Mouse (Mus musculus) right cerebral cortex, postnatal 4 days (tissue): ENCODE results near the gene Disp1.

Experiments
- DNase-seq: peaks from one replicate; pipeline ENCODE4 v3.0.0-alpha.2; 2022

Disp1 gene

DNA sequence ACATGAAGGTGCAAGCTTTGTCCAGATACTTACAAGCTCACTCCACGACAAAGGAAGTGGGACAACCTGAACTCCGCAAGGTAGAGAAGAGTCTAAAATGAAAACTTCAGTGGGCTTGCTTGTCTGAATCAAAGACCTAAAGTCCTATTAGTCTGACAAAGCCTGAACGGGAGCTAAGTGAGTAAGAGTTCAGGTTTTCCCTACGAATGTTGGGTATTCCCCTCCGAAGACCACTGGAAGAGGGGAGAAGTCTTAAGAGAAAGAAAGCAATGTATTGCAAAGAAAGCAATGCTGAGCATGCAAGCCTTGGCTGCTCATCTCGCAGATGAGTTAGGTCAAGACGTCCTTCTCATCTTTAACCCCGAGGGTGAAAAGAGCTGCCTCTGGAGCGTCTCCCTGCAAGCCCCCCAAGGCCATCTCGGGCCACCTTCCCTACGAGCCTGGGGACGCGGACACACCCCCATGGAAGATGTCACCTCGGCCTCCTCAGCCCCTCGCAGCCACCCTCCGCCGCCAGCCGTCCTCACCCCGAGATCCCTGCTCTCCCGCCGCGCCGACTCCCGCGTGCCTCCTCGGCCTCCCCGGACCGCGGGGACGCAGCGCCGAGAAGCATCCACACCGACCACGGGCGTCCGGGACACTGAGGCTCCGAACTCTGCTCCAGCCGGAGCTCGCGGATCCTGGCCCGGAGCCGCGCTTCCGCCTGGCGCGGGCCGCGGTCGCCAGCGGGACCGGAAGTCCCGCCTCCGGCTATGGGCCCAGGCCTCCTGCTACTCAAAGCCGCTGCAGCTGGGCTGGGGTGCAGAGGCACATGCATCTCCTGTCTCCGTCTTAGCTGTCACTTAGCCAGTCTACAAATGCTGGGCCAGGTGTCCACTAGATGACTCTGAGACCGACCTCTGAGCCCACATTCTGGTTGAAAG lies at the start of gene Disp1:
Gene Disp1 (minus strand): TSS at position 727 of the 923 bp plus-strand sequence.
- DNase-seq: peak; percentile 68

DNA sequence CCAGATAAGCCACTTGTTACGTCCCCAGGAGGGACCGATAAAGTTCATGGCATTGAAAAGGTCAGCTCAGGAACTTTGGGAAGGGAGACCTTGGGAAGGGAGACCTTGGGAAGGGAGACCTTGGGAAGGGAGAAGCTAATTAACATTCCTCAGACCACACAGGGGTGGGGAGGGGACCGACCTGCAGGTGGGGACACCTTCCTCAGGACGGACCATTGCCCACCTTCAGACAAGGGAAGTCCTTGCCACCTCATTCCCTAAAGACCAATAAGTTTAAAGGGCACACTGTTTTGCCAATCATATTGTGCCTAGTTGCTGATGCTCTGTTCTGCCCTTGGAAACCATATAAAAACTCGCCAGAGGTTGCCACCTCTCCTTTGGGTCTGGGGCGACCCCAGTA lies 46.3 kb upstream of the Disp1 start:
- no peak for DNase-seq

DNA sequence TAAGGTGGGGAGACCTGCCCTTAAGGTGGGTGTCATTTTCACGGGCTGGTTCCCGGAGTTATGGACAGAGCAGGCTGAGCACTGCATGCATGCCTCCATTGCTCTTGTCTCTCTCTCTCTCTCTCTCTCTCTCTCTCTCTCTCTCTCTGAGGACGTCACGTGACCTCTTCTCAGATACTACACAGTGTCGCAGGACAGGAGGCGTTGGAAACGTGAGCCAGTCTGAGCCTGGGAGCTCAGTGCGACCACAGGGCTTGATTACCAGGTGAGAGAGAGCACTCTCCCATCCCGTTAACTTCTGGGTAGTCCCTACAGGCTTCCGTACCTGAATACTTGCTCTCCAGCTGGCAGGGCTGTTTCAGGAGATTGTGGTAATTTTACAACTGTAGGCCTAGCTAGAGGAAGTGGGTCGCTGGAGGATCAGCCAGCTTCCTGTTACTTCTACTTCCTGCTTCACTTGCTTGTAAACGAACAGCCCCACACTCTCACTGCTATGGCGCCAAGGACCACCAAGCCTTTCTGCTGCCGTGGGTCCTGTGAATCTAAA lies 44.7 kb upstream of the Disp1 start:
- no peak for DNase-seq

DNA sequence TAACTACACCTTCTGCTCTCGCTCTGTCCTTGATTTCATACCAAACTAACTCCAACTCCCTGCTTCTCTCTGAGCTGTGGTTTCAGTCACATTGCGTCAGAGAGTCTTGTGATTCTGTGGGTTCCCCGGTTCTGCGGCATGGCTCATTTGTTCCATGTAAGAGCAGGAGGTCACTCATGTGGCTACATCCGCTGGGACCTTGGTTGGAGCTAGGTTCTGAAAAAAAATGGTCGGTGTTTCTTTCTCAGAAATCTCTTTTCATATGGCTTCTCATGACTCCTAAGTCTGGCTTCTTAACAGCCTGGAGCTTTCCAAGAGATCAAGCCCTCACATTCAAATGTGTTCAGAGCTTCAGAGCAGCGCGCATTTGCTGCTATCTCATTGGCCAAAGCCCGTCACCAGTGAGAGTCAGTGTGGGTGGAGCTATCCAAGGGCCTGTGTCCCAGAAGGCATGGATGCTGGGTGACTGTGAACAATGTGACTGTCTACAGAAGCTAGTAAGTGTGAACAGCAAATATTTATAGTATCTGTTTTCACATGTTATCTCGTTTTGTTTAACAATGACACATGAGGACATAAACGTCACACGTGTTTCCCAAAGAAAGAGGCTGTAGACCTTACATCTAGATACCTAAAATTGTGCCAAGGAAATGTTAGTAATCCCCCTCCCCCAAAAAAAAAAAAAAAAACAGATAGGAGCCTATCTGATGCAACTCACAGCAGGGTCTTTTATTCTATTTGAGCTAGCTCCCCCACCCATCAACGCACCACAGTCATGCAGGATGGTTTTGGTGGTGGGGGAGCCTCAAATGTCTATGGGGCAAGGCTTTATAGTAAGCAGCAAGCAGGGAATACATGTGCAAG lies 43.1 kb upstream of the Disp1 start:
- DNase-seq: no peak

DNA sequence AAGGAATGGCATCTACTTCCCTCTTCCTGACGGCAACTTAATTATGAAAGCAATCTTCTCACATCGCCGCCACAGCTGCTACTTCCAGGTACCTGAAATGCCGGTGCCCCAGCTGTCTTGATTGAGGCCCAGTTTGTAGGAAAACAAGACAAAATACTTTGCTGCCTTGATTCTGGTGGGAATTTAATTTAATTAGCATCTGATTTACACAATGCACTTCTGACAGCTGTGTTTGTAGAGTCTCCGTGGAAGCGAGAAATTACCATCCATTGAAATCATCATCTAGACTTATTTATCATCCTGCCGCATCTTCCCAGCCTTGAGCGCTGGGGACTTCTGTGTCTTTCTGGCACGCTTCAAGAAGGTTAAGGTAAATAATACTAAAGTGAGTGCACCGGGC lies 31.3 kb upstream of the Disp1 start:
- no peak for DNase-seq

DNA sequence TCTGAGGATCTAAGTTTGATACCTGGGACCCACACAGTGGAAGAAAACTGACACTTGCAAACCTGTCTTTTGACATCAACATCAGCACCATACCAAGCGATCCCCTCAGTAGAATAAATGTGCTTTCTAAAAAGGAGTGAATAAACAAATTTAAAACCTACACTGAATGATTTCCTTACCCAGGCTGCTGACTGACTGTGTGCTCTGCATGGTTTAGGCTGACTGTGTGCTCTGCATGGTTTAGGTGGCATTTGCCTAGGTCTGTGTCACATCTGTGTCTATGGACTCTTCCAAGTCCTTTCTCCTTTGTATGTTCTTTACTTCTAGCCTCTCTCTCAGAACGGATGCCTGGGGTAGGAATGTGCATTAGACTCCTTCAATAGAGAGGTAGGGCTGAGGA lies 30.5 kb upstream of the Disp1 start:
- no peak for DNase-seq

DNA sequence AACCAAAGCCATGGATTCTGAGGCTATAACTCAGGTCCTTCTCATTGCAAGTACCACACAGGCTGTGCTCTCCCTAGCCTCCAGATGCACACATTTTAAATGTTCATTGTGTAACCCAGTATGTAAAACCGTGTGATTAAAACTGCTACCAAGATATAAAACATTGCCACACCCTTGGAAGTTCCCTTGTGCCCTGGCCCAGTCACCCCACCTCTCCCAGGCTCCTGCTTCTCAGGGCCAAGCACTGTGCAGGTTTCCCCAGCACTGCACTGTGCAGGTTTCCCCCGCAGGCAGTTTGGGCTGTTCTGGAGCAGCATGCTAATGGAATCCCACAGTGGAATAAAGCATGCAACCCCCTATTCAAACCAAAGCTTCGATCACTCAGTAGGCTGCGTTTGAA lies 29.3 kb upstream of the Disp1 start:
- no peak for DNase-seq

DNA sequence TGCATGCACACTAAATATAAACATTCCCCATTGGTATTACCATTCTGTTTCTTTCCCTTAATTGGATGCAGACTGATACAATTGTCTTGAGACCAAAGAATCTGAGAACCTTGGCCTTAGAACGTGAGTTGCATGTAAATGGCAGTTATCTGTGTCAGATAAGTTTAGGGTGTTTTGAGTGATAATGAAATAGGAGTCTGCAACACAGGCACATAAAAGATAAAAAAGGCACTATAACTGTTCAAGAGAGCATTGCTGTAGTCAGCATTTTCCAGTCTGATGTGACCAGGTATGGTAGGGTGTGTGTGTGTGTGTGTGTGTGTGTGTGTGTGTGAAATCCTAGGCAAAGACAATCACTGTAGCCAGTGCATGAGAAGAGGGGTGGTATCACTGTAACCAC lies 26.8 kb upstream of the Disp1 start:
- no peak for DNase-seq

DNA sequence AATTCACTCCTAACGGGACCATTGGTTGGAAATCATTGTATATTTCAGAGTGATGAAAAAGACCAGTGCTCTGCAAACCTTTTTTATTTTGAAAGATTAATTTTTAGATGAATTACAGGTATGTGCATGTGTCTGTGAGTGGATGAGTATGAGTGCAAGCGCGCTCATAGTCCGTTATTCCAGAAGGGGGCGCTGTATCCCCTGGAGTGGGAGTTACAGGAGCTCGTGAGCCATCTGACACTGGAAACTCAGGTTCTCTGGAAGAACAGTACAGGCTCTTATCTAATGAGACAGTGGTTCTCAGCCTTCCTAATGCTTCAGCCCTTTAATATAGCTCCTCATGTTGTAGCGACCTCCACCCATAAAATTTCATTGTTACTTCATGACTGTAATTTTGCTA lies 22.0 kb upstream of the Disp1 start:
- no peak for DNase-seq

DNA sequence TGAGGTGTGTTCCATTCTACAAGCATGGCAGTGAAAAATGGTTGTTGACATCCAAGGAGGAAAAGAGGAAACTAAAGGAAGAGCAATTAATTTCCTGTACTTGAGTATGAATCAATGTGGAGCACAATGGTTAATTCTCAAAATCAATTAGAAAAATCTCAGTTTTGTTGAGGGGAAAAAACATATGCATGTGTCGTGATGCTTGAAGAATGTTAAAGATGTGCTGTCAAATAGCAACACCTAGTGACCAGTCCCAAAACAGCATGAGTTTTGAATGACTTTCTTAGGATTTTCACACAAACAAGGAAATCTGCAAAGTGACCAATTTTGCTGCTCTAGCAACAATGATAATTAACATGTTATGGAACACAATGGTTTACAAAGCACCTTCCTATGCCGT lies 16.6 kb upstream of the Disp1 start:
- DNase-seq: no peak

DNA sequence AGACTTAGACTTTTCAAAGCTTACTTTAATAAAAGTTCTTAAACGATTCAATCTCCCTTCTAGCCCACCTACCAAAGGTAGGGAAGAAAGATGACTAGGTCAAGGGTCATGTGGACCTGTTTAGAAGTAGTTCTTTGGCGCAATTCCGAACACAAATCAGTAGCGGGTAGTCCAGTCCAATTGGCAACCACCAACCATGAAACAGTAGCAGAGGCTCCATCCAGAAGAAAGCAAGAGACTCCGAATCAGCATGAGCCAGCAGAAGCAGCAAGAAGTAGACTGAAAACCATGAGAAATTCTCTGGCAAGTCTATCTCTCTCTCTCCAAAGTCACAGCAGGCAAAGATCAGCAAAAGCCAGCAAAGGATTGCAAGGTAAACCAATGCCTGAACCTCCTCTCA lies 15.1 kb upstream of the Disp1 start:
- no peak for DNase-seq

DNA sequence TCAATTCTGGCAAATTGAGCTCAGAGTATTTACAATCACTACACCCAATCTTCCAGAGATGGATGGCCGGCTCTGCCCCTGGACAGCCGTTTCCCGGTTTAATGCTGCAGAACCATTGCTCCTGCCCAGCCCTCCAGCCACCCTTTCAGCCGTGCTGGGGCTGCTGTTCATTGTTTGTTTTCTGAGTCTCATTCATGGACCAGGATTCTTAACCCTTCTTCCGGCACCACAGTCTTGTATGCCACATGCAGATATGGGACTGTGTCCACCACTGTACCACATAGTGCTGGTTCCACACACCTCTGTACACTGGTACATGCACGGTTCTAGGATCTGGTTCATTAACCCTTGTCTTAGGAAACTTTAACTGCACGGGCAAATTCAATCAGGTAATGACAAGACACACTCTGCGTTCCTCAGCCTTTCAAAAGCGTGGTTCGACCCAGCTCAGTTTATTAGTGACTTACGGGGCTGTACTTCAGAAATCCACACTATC lies 12.4 kb upstream of the Disp1 start:
- no peak for DNase-seq

DNA sequence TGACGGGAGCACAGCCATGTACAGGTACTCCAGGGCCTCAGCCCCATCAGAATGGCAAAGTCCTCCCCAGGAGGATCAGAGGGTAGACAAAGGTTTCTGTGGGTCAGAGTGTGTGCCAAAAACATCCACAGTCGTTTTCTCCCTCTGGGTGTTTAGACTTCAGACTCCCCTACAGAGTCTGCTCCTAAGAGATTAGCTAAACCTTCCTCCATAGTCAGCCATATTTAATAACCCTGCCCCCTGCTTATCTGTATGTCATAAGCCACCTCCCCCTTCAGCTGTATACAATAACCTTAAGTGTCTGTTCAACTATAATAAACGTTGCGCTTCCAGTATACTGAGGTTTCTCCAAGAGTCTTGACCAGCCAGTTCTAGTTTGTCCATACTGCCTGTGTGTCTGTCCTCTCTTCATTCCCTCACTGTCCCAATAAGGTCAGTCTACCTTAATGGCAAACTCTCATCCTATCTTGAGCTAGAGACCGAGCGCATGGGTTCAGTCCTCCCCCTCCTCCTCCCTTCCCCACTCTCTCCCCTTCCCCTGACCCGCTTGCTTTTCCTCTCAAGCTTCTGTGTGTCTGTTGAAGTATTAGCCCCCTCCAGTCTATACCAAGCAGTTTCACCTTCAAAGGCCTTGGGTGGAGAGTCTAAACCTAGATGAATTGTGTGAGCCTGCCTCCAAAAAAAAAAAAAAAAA lies 11.8 kb upstream of the Disp1 start:
- DNase-seq: no peak

DNA sequence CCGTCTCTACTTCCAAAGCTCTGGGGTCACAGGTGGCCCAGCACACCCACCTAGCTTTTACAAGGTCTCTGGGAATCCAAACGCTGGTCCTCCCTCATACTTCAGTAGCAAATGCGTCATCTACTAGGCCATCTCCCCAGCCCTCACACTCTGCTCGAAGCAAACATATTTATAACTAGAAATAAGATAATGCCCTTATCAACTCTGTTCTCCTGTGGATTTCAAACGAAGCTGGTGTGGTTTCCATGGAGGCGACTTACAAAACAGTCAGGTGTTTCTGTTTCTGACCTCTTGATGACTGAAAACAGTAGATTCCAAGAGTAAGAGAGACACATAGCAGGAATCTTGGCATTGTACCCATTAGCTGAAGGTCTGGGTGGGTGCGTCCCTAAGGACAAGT lies 6.1 kb upstream of the Disp1 start:
- no peak for DNase-seq

DNA sequence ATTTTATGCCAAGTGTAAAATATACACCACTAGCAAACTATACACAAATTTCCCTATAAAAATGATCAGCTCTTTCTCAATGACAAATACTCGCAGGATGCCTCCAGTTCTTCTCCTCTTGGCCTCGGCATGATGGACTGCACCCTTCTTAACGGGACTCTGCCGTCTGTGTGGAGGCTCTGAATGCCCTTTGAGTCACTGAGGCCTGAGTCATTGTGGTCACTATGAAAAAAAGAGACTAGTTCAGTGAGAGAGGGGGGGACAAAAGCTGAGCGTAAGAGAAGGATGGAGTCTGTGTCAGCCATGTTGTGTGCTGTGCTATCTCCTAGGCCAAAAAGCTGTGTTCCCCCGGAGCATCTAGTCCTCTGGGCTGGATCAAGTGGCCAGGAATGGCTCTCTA lies 2.3 kb downstream of the Disp1 start:
- DNase-seq: no peak

DNA sequence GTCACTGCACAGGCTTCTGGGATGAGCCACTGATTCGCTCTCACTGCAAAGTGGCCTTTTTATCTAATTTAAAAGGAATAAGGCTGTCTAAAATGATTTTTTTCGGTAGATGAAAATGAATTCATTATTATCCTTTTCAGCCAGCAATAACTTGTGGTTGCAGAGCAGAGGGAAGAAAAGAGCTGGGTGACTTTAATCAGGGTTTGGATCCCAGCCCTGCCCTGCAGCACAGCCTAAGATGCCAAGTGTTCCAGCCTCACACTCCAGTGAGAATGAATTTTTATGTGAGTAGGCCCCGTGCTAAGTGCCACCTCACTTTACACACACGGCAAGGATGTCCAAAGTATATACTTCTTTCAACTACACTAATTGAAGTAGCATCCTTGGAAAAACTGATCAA lies 4.6 kb downstream of the Disp1 start:
- no peak for DNase-seq

DNA sequence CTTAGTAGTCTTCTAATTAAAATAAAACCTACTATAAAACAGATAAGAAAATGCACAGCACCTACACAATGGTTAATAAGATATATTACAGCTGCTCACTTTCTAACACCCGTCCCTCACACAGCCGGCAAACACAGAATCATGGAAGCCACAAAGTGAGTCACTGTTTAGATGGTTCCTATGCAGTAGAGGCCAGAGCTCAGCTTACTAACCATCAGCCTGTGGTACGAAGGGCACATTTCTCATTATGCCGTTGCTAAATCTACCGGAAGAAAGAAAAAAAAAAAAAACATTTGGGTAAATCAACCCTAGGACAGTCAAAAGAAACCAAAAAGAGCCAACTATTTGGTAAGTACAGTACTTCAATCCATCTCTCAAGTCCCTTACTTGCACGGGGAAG lies 5.6 kb downstream of the Disp1 start:
- no peak for DNase-seq

DNA sequence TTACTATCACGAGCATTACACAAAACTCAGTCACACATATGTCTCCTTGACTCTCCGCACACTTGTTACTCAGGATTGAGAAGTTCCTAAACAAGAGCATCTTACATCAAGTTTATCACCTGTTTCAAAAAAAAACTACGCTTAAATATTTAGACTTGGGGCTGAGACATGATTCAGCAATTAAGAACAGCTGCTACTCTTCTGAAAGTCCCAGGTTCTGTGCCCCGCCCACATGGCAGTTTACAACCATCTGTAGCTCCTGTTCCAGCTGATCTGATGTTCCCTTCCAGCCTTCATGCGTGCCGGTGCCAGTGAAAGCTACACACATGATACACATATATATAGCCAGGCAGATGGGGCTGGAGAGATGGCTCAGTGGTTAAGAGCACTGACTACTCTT lies 7.5 kb downstream of the Disp1 start:
- DNase-seq: no peak

DNA sequence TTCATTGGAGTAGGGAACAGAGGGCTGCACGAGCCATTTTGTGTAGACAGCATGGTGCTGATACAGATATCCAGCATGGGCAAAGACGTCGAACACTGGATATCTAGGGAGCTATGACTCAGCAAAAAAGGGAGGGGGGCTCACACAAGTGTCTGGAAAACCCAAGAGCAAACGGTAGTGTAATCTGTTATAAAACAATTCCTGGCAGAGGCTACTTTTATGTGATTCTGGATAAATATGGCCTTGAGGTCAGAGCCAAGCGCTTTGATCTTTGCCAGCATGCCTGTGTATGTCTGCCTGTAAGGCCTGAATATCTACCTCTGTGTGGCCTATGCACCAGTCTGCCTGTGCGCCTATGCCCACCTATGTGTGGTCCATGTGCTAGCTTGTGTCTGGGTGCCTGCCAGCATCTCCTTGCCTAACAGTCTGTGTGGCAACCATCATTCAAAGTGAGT lies 8.5 kb downstream of the Disp1 start:
- peak; percentile 35 for DNase-seq

DNA sequence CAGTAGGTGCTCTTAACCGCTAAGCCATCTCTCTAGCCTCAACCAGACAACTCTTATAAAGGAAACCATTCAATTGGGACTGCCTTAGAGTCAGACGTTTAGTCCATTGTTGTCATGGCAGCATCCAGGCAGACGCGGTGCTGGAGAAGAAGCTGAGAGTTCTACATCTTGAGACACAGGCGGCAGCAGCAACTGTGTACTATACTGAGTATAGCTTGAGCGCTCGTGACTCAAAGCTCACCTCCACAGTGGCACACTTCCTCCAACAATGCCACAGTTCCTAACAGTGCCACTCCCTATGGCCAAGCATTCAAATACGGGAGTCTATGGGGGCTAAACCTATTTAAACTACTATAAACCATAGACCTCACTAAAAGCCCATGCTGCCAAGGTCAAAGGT lies 11.2 kb downstream of the Disp1 start:
- no peak for DNase-seq

DNA sequence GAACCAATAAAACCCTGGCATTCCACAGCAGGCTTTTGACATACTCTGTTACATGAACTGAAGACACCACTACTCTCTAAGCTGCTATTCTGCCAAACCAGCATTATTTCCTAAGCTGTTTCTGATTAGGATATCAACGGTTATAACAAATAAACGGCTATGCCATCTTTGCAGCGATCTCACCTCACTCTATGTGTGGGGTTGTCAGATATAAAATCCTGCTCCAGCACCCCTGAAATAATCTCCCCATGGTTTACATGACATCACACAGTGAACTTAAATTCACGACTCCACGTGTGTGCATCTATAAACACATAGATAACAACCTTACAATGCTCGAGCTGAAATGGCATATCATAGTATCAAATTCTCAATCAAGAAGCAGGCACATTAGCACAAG lies 13.7 kb downstream of the Disp1 start:
- no peak for DNase-seq

DNA sequence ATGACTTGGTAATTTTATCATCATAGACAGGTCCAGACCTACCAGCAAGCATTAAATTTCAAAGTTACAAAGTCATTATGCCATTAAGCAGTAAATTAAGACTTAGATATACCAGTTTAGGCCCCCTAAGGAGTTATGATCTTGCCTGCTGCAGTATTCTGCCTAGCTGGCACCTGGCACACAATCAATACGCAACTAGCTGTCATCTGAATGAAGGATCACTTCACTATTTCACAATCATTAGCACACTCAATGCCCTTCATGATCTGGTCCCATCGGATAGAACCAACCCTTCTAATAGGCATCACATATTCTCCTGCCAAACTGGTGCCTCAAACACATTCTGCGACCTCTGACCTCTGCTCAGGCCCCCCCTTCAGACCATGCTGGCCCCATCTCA lies 14.2 kb downstream of the Disp1 start:
- DNase-seq: no peak

DNA sequence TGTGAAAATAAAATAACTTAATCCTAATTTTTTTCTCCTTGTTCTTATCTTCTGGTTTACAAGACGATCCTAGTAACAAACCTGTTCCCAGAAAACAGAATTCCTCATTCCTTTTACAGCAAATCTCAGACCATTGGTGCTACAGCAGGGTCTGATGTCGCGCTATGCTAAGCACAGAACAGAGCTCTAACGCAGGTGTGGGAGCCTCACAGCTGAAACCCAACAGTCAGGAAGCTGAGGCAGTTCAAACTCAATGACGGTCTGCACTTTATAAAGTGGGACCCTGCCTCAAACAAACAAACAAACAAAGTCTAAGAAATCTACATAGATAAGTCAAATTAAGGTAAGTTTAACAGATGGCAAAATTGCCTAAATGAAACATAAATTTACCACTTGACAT lies 20.4 kb downstream of the Disp1 start:
- DNase-seq: no peak
